Mouse (Mus musculus) macrophage (primary cell): ENCODE measurements around the gene Cd320. TPM values are rescaled to one million over a fixed set of nuclear protein-coding genes. Genes with fewer than 3 reads are reported as not detected.

Source experiments
- polyA plus RNA-seq: library from polyadenylated mRNA; stranded (reverse); fragments of 250-400 nt; gene quantifications from 3 replicates; pipeline ENCODE4 v1.2.4, GENCODE M21; 2018; ENCODE audit warnings: inconsistent platforms

Gene Cd320
- polyA plus RNA-seq, 1 experiment from 2014 or later: 2.0 TPM

Other genes starting within 250 kb of the Cd320 start
- 26.9 to 33.2 TPM (median 31.8 TPM) in 3 replicates for gene Zfp414, start 214.0 kb upstream of the Cd320 start, polyA plus RNA-seq
- 1.7 to 7.1 TPM (median 4.6 TPM) in 3 replicates for gene Pram1, start 205.0 kb upstream of the Cd320 start, polyA plus RNA-seq
- gene Hnrnpm, start 156.2 kb upstream of the Cd320 start, polyA plus RNA-seq: 138 to 351 TPM (median 174 TPM) in 3 replicates
- gene March2, start 124.4 kb upstream of the Cd320 start, polyA plus RNA-seq: 31.4 to 62.1 TPM (median 56.3 TPM) in 3 replicates
- 103 to 129 TPM (median 115 TPM) in 3 replicates for gene Rab11b, start 82.6 kb upstream of the Cd320 start, polyA plus RNA-seq
- gene Angptl4, start 61.3 kb upstream of the Cd320 start, polyA plus RNA-seq: 5.8 to 23.0 TPM (median 12.1 TPM) in 3 replicates
- 5.5 to 10.9 TPM (median 9.8 TPM) in 3 replicates for gene Kank3, start 32.6 kb upstream of the Cd320 start, polyA plus RNA-seq
- gene Rps28, start 18.5 kb upstream of the Cd320 start, polyA plus RNA-seq: 746 to 2,425 TPM (median 1,878 TPM) in 3 replicates
- 105 to 236 TPM (median 213 TPM) in 3 replicates for gene Ndufa7, start 18.5 kb upstream of the Cd320 start, polyA plus RNA-seq
- gene Gm7029, start 30.7 kb downstream of the Cd320 start, polyA plus RNA-seq: not detected in 3 replicates
- 1.3 to 6.1 TPM (median 2.3 TPM) in 3 replicates for gene Kifc1, start 47.6 kb downstream of the Cd320 start, polyA plus RNA-seq
- 1.8 TPM in 1 of 3 replicates, not detected in the others for gene Platr17, start 62.0 kb downstream of the Cd320 start, polyA plus RNA-seq
- gene Daxx, start 66.3 kb downstream of the Cd320 start, polyA plus RNA-seq: 32.1 to 95.9 TPM (median 50.6 TPM) in 3 replicates
- gene Tapbp, start 72.8 kb downstream of the Cd320 start, polyA plus RNA-seq: 235 to 575 TPM (median 237 TPM) in 3 replicates
- 18.2 to 24.0 TPM (median 21.3 TPM) in 3 replicates for gene Zbtb22, start 72.8 kb downstream of the Cd320 start, polyA plus RNA-seq
- gene Rgl2, start 86.5 kb downstream of the Cd320 start, polyA plus RNA-seq: 36.9 to 101 TPM (median 53.4 TPM) in 3 replicates
- 39.8 to 92.0 TPM (median 50.8 TPM) in 3 replicates for gene Pfdn6, start 97.3 kb downstream of the Cd320 start, polyA plus RNA-seq
- 10.9 to 27.3 TPM (median 11.8 TPM) in 3 replicates for gene Wdr46, start 97.6 kb downstream of the Cd320 start, polyA plus RNA-seq
- 4.0 to 11.7 TPM (median 6.8 TPM) in 3 replicates for gene B3galt4, start 108.4 kb downstream of the Cd320 start, polyA plus RNA-seq
- 30.3 to 39.3 TPM (median 30.5 TPM) in 3 replicates for gene Vps52, start 112.7 kb downstream of the Cd320 start, polyA plus RNA-seq
- gene Rps18, start 112.9 kb downstream of the Cd320 start, polyA plus RNA-seq: 829 to 1,952 TPM (median 1,389 TPM) in 3 replicates
- 2,418 to 4,239 TPM (median 2,994 TPM) in 3 replicates for gene H2-K1, start 157.3 kb downstream of the Cd320 start, polyA plus RNA-seq
- gene Ring1, start 181.6 kb downstream of the Cd320 start, polyA plus RNA-seq: 12.0 to 17.2 TPM (median 17.1 TPM) in 3 replicates
- 28.2 to 38.3 TPM (median 35.6 TPM) in 3 replicates for gene H2-Ke6, start 185.0 kb downstream of the Cd320 start, polyA plus RNA-seq
- gene Slc39a7, start 188.6 kb downstream of the Cd320 start, polyA plus RNA-seq: 67.7 to 120 TPM (median 117 TPM) in 3 replicates
- 15.5 to 33.4 TPM (median 20.0 TPM) in 3 replicates for gene Rxrb, start 188.7 kb downstream of the Cd320 start, polyA plus RNA-seq
- gene Col11a2, start 196.3 kb downstream of the Cd320 start, polyA plus RNA-seq: 0.79 to 1.6 TPM (median 1.2 TPM) in 3 replicates
- gene H2-Oa, start 249.2 kb downstream of the Cd320 start, polyA plus RNA-seq: 0.25 to 1.4 TPM (median 0.62 TPM) in 3 replicates